Mouse (Mus musculus): ENCODE measurements at regions not wholly inside any gene's neighbourhood (a gene's known extent, or its start where the extent isn't known, plus 50 kb on each side); places are given as distances from the start of the nearest gene placed in this dataset.

GRCm38 (mm10) chr6:123930951-123931350 lies 77.7 kb upstream of the Vmn2r25 start:
- DNase-seq (ENCODE audit: inconsistent ontology term), result peak; percentile 1

GRCm38 (mm10) chr6:123937930-123938329 lies 84.7 kb upstream of the Vmn2r25 start:
- no peak for DNase-seq (ENCODE audit: inconsistent ontology term)

- DNase-seq (ENCODE audit: inconsistent ontology term), result no peak
These were observed 63.0 kb upstream of the Vmn2r26 start for GRCm38 (mm10) chr6:123961321-123961720.

GRCm38 (mm10) chr6:123971180-123971579 lies 53.2 kb upstream of the Vmn2r26 start:
- no peak for DNase-seq (ENCODE audit: inconsistent ontology term)

Data from Muller cell, postnatal 12 days (primary cell).